Mouse (Mus musculus): ENCODE data around the gene Ggt5. TPM values are rescaled to one million over a fixed set of nuclear protein-coding genes. Genes with fewer than 3 reads are reported as not detected.

The Ggt5 gene
- total RNA-seq, 1 experiment = 0.36 TPM

DNA sequence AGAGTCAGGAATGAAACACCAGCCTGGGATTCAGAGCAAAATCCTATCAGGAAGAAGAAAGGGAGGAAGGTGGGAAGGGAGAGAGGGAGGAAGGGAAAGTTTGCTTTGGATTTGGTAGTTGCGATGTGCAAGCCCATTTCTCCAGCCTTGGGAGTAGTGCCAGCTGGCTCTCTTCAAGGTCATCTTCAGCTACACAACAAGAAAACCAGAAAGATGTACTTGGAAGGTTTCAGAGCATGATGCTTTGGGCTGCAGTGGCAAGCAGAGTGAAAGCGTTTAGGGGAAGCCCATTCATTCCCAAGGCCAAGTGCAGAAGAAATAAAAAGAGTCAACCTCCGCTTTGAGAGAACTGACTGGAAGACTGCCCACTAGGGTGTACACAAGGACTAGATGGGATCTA, 38.4 kb downstream of the Ggt5 start:
- H3K9me3 ChIP-seq (ENCODE audit: control insufficient read depth, insufficient read depth, low read depth, low read length) = no peaks in the 10 kb centered on the region
- no peak for DNase-seq (ENCODE audit: low read depth, low spot score)
- in situ Hi-C loops (cut with MboI; ENCODE audit: low sequenced_read_pairs in 2 of 2, unreplicated experiment in 2 of 2) = no loop called here
- TF ChIP-seq HCFC1 (IDR thresholded peaks at IDR 0.05; ENCODE audit: borderline replicate concordance, insufficient read depth, low read length) = no peak
- no peak for TF ChIP-seq CHD2 (IDR thresholded peaks at IDR 0.05; ENCODE audit: low read depth, low read length)
- TF ChIP-seq ZC3H11A (IDR thresholded peaks at IDR 0.05; ENCODE audit: borderline replicate concordance, low read depth, low read length) = no peak
- no peak overlapping the region for H3K27ac ChIP-seq (ENCODE audit: insufficient read depth, low read depth, low read length, poor library complexity, severe bottlenecking)
- no peak overlapping the region for H3K9ac ChIP-seq (ENCODE audit: insufficient read depth, low read depth, low read length, poor library complexity, severe bottlenecking)
- no peak overlapping the region for H3K4me3 ChIP-seq (ENCODE audit: insufficient read depth in 1 of 2, low read depth in 1 of 2, low read length in 2 of 2, poor library complexity in 1 of 2, severe bottlenecking in 1 of 2)
- no peaks in the 10 kb centered on the region for H3K36me3 ChIP-seq (ENCODE audit: control insufficient read depth, insufficient read depth, low read length, poor library complexity, severe bottlenecking)
- peaks cover 0 to 2% of the 10 kb centered on the region in 2 experiments; a peak in 1 of 4 replicates for H3K4me1 ChIP-seq (ENCODE audit: control insufficient read depth in 2 of 2, insufficient read depth in 2 of 2, low read length in 2 of 2, poor library complexity in 1 of 2)

DNA sequence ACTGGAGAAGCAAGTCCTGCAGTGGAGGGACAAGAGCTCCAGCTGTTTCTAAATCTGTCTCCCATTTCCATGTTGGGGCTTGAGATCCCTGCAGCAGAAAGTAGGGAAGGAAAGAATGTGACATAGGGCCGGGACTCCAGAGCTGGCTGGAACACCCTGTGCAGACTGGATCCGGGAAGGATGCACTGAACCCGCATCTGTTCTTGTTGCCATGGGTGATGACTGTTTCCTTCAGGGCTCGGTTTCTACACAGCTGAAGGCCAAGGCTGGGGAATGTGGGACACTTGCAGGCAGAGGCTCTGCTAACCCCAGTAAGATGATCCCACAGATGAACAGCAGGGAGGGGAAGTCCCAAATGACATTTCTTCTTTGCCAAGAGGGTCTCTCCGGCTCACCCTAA, 43.5 kb downstream of the Ggt5 start:
- Histone ChIP-seq H3K27ac (ENCODE audit: insufficient read depth, low read depth, low read length, poor library complexity, severe bottlenecking) (no peak overlapping the region), H3K9me3 (ENCODE audit: control insufficient read depth, insufficient read depth, low read depth, low read length) (no peaks in the 10 kb centered on the region), H3K9ac (ENCODE audit: insufficient read depth, low read depth, low read length, poor library complexity, severe bottlenecking) (no peak overlapping the region), H3K4me3 (ENCODE audit: insufficient read depth in 1 of 2, low read depth in 1 of 2, low read length in 2 of 2, poor library complexity in 1 of 2, severe bottlenecking in 1 of 2) (no peak overlapping the region), H3K4me1 (ENCODE audit: control insufficient read depth in 2 of 2, insufficient read depth in 2 of 2, low read length in 2 of 2, poor library complexity in 1 of 2) (peaks cover 3 to 18% of the 10 kb centered on the region in 2 experiments; a peak in 3 of 4 replicates), H3K36me3 (ENCODE audit: control insufficient read depth, insufficient read depth, low read length, poor library complexity, severe bottlenecking) (no peaks in the 10 kb centered on the region)
- no peak for TF ChIP-seq HCFC1 (IDR thresholded peaks at IDR 0.05; ENCODE audit: borderline replicate concordance, insufficient read depth, low read length)
- no peak for TF ChIP-seq ZC3H11A (IDR thresholded peaks at IDR 0.05; ENCODE audit: borderline replicate concordance, low read depth, low read length)
- DNase-seq (ENCODE audit: low read depth, low spot score) = no peak
- in situ Hi-C loops (cut with MboI; ENCODE audit: low sequenced_read_pairs in 2 of 2, unreplicated experiment in 2 of 2) = no loop called here

DNA sequence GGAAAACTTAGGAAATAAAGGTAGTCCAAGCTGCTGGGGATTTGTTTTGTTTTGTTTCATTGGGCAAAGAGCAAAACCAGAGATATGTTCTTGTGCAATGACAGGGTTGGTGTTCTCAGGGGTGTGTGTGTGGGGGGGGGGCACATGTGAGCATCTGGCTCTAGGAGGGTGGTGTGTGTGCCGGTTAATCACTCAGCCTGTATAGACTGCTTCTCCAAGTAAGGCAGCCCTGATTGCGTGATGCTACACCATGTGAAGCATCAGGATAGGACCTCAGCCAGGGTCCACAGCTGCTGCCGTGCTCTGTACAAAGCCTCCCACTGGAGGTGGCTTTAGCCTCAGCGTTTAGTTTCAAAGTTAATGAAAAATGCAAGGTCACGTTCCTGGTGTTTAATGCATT, 43.9 kb downstream of the Ggt5 start:
- in situ Hi-C loops (cut with MboI; ENCODE audit: low sequenced_read_pairs in 2 of 2, unreplicated experiment in 2 of 2) = no loop called here
- no peak for DNase-seq (ENCODE audit: low read depth, low spot score)
- Histone ChIP-seq H3K27ac (ENCODE audit: insufficient read depth, low read depth, low read length, poor library complexity, severe bottlenecking) (no peak overlapping the region), H3K9ac (ENCODE audit: insufficient read depth, low read depth, low read length, poor library complexity, severe bottlenecking) (no peak overlapping the region), H3K9me3 (ENCODE audit: control insufficient read depth, insufficient read depth, low read depth, low read length) (no peaks in the 10 kb centered on the region), H3K4me1 (ENCODE audit: control insufficient read depth in 2 of 2, insufficient read depth in 2 of 2, low read length in 2 of 2, poor library complexity in 1 of 2) (peaks cover 3 to 21% of the 10 kb centered on the region in 2 experiments; a peak in 3 of 4 replicates), H3K4me3 (ENCODE audit: insufficient read depth in 1 of 2, low read depth in 1 of 2, low read length in 2 of 2, poor library complexity in 1 of 2, severe bottlenecking in 1 of 2) (no peak overlapping the region), H3K36me3 (ENCODE audit: control insufficient read depth, insufficient read depth, low read length, poor library complexity, severe bottlenecking) (no peaks in the 10 kb centered on the region)
- TF ChIP-seq CHD2 (IDR thresholded peaks at IDR 0.05; ENCODE audit: low read depth, low read length) = no peak
- TF ChIP-seq HCFC1 (IDR thresholded peaks at IDR 0.05; ENCODE audit: borderline replicate concordance, insufficient read depth, low read length) = no peak
- TF ChIP-seq ZC3H11A (IDR thresholded peaks at IDR 0.05; ENCODE audit: borderline replicate concordance, low read depth, low read length) = no peak
- no peak for TF ChIP-seq MAFK (IDR thresholded peaks at IDR 0.05; ENCODE audit: insufficient read depth, low read depth, low read length)
- TF ChIP-seq ZNF384 (IDR thresholded peaks at IDR 0.05; ENCODE audit: low read depth, low read length) = no peak

DNA sequence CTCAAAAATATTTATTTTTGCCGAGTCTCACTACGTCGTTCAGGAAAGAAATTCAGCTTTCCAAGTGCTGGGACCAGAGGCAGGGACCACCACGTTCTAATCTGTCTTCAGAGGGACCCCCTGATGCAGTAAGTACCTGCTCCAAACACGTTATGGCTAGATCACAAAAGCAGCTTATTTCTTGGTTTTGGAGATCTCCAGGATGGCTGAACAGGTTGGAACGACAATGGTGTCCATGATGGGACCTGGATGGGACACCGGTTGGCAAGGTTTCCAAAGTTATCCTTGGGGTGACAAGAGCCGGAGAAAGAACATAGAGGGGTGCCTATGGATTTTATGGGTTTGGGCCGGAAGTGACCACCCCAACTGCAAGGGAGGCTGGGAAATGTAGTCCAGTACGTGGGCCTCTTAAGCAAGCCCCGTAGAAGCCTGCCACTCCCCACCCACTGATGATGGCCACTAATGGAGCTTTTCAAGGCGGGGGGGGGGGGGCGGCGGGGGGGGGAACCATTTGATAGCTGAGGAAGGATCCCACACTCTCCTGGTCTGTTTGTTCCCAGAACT, 44.5 kb downstream of the Ggt5 start:
- in situ Hi-C loops (cut with MboI; ENCODE audit: low sequenced_read_pairs in 2 of 2, unreplicated experiment in 2 of 2) = no loop called here
- no peak overlapping the region for H3K27ac ChIP-seq (ENCODE audit: insufficient read depth, low read depth, low read length, poor library complexity, severe bottlenecking)
- H3K9me3 ChIP-seq (ENCODE audit: control insufficient read depth, insufficient read depth, low read depth, low read length) = no peaks in the 10 kb centered on the region
- TF ChIP-seq HCFC1 (IDR thresholded peaks at IDR 0.05; ENCODE audit: borderline replicate concordance, insufficient read depth, low read length) = peak; percentile 87
- no peak for TF ChIP-seq ZNF384 (IDR thresholded peaks at IDR 0.05; ENCODE audit: low read depth, low read length)
- no peak for TF ChIP-seq MAFK (IDR thresholded peaks at IDR 0.05; ENCODE audit: insufficient read depth, low read depth, low read length)
- TF ChIP-seq ZC3H11A (IDR thresholded peaks at IDR 0.05; ENCODE audit: borderline replicate concordance, low read depth, low read length) = no peak
- no peak for TF ChIP-seq CHD2 (IDR thresholded peaks at IDR 0.05; ENCODE audit: low read depth, low read length)
- H3K4me3 ChIP-seq (ENCODE audit: insufficient read depth in 1 of 2, low read depth in 1 of 2, low read length in 2 of 2, poor library complexity in 1 of 2, severe bottlenecking in 1 of 2) = 0 out of 4 replicates have a peak overlapping the region, but pooled peaks of 1 of the 2 experiments have one; percentile 28
- peaks cover under 1% of the 10 kb centered on the region; the same call in 1 of the 2 replicates for H3K36me3 ChIP-seq (ENCODE audit: control insufficient read depth, insufficient read depth, low read length, poor library complexity, severe bottlenecking)
- peaks cover 3 to 24% of the 10 kb centered on the region in 2 experiments; a peak in 3 of 4 replicates for H3K4me1 ChIP-seq (ENCODE audit: control insufficient read depth in 2 of 2, insufficient read depth in 2 of 2, low read length in 2 of 2, poor library complexity in 1 of 2)
- DNase-seq (ENCODE audit: low read depth, low spot score) = no peak
- no peak overlapping the region for H3K9ac ChIP-seq (ENCODE audit: insufficient read depth, low read depth, low read length, poor library complexity, severe bottlenecking)

DNA sequence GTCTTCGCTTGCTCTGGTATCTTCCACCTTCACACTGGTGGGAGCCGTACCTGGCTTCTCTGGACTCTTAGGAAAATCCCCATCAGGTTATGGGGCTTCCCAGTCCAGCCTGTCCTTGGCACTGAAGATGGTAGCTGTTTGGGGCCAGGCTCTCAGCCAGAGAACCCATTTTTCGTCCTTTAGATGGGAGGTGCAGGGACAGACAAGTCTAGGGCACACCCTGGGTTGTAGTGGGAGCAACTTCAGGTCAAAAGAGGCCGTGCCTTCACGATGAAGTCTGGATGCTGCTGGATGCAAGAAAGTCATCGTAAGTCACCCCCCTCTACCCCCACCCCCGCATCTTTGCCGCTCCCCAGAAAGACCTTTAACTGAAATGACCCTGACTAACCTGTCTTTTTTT, 45.5 kb downstream of the Ggt5 start:
- TF ChIP-seq ZC3H11A (IDR thresholded peaks at IDR 0.05; ENCODE audit: borderline replicate concordance, low read depth, low read length) (no peak), MAFK (IDR thresholded peaks at IDR 0.05; ENCODE audit: insufficient read depth, low read depth, low read length) (no peak), HCFC1 (IDR thresholded peaks at IDR 0.05; ENCODE audit: borderline replicate concordance, insufficient read depth, low read length) (no peak), CHD2 (IDR thresholded peaks at IDR 0.05; ENCODE audit: low read depth, low read length) (no peak), ZNF384 (IDR thresholded peaks at IDR 0.05; ENCODE audit: low read depth, low read length) (no peak)
- Histone ChIP-seq H3K36me3 (ENCODE audit: control insufficient read depth, insufficient read depth, low read length, poor library complexity, severe bottlenecking) (peaks cover 3% of the 10 kb centered on the region; the same call in 1 of the 2 replicates), H3K4me3 (ENCODE audit: insufficient read depth in 1 of 2, low read depth in 1 of 2, low read length in 2 of 2, poor library complexity in 1 of 2, severe bottlenecking in 1 of 2) (no peak overlapping the region), H3K27ac (ENCODE audit: insufficient read depth, low read depth, low read length, poor library complexity, severe bottlenecking) (no peak overlapping the region), H3K9me3 (ENCODE audit: control insufficient read depth, insufficient read depth, low read depth, low read length) (no peaks in the 10 kb centered on the region), H3K4me1 (ENCODE audit: control insufficient read depth in 2 of 2, insufficient read depth in 2 of 2, low read length in 2 of 2, poor library complexity in 1 of 2) (peaks cover 3 to 24% of the 10 kb centered on the region in 2 experiments; a peak in 3 of 4 replicates), H3K9ac (ENCODE audit: insufficient read depth, low read depth, low read length, poor library complexity, severe bottlenecking) (no peak overlapping the region)
- DNase-seq (ENCODE audit: low read depth, low spot score) = no peak
- in situ Hi-C loops (cut with MboI; ENCODE audit: low sequenced_read_pairs in 2 of 2, unreplicated experiment in 2 of 2) = no loop called here

Measured in ES-E14 (cell line).